Mouse (Mus musculus): ENCODE results near the gene Vmn1r204. TPM values are rescaled to one million over a fixed set of nuclear protein-coding genes. Genes with fewer than 3 reads are reported as not detected.
"Not testable (repeated sequence)": the region's sequence is repeated elsewhere in the genome, so short reads cannot be mapped to it uniquely, and the experiment has no call there.

Gene Vmn1r204
- not detected in 2 replicates for polyA plus RNA-seq (2015; fragmentation: Nextera tagmentation; extraction: Ambion mirVana)

DNA sequence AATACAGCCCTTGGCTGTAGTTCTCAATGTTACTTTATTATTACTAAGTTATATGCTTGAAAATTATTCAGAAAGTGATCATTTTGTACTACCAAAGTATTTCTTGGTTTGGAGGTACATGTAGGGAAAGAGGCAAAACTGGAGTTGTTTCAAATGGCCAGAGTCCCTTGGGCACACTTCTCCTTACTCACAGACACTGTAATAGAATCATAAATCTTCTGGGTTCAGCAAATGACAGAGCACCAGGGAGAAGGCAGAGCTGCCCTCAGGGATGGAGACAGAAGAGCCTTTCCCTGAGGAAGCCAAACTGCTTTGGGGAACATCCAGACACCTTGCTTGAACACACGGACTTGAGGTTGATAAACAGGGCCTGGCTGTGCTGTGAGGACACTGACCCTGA lies at the start of gene Vmn1r204:
Vmn1r204 (plus strand) TSS at position 301 of the 400 bp plus-strand sequence.
- not testable (repeated sequence) for H3K9ac ChIP-seq; ATAC-seq (ENCODE audit: low FRiP score); H3K9me3 ChIP-seq; H3K4me3 ChIP-seq; H3K27ac ChIP-seq; H3K4me1 ChIP-seq (replicated peaks); H3K4me2 ChIP-seq; H3K36me3 ChIP-seq; H3K27me3 ChIP-seq
- 81% methylated on average over 1 of the region's 1 CpGs for WGBS

DNA sequence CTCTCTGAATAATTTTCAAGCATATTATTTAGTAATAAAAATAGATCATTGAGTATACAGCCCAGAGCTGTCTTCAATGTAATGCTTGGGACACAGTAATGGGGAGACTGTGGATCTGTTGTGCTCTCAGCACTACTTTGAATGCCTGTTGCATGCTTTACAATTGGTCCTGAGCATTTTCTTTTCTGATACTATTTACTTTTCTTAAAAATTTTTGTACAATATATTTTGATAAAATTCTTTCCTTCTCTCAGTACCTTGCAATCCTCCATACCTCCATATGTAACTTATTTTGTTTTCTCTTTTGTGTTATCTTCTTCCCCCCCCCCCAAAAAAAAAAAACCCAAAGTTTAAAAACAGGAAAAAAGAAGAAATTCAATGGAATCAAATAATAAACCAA lies 47.7 kb upstream of the Vmn1r204 start, which contains the start of gene Vmn1r202:
Vmn1r202 (minus strand) TSS at position 101 of the 400 bp plus-strand sequence.
- Histone ChIP-seq H3K9ac (no peak within 1 kb of the TSS), H3K27ac (no peak within 1 kb of the TSS), H3K4me3 (no peak within 1 kb of the TSS), H3K36me3 (no peaks in the 10 kb centered on the region), H3K27me3 (no peaks in the 10 kb centered on the region), H3K4me1 (replicated peaks) (no peaks in the 10 kb centered on the region), H3K9me3 (no peaks in the 10 kb centered on the region), H3K4me2 (no peak within 1 kb of the TSS)
- ATAC-seq (ENCODE audit: low FRiP score) = no peak

DNA sequence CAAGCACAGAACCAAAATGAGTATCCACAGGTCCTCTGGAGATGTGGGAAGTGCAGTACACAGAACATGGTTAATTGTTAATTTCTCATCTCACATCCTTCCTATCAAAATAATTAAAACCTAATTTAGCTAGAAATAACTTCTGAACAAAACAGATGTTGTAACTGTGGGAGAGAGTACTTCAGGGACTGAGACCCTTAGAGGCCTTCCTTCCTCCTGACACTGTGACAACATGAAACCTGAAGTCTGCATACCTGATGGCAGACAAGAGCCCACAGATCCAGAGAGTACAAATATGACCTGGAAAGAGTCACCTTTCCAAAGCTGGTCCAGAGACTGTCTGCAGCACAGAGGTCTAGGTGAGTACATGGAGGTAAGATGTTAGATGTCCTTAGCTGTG lies 35.2 kb upstream of the Vmn1r204 start, which contains the start of gene Vmn1r203:
Vmn1r203 (plus strand) TSS at position 301 of the 400 bp plus-strand sequence.
- H3K4me2 ChIP-seq = no peak within 1 kb of the TSS
- ATAC-seq (ENCODE audit: low FRiP score) = no peak
- no peaks in the 10 kb centered on the region for H3K4me1 ChIP-seq (replicated peaks)
- no peaks in the 10 kb centered on the region for H3K9me3 ChIP-seq
- no peaks in the 10 kb centered on the region for H3K27me3 ChIP-seq
- H3K4me3 ChIP-seq = no peak within 1 kb of the TSS
- no peak within 1 kb of the TSS for H3K9ac ChIP-seq
- H3K27ac ChIP-seq = no peak within 1 kb of the TSS
- no peaks in the 10 kb centered on the region for H3K36me3 ChIP-seq

DNA sequence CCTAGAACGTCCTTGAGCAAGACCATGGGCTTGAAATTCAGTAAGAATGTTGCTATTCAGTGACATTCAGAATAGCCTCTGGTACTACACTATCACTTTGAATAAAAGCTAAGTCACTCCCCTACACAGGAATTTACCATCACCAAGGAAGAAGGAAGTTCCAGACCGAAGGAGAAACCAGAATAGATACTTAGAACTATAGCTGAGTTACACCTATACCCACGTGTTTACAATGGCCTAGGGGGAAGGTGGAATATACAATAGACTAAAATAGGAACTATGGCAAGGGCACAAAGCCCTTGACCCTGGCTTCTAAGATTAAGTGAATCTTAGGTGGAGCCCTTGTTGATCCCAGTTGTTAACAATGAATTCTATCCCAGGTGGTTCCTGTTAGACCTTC lies 21.9 kb downstream of the Vmn1r204 start:
- H3K9ac ChIP-seq; H3K9me3 ChIP-seq; H3K4me2 ChIP-seq; H3K36me3 ChIP-seq; H3K4me1 ChIP-seq (replicated peaks); H3K27me3 ChIP-seq; ATAC-seq (ENCODE audit: low FRiP score); H3K4me3 ChIP-seq; H3K27ac ChIP-seq: not testable (repeated sequence)
- WGBS = 84% methylated on average over 3 of the region's 3 CpGs

DNA sequence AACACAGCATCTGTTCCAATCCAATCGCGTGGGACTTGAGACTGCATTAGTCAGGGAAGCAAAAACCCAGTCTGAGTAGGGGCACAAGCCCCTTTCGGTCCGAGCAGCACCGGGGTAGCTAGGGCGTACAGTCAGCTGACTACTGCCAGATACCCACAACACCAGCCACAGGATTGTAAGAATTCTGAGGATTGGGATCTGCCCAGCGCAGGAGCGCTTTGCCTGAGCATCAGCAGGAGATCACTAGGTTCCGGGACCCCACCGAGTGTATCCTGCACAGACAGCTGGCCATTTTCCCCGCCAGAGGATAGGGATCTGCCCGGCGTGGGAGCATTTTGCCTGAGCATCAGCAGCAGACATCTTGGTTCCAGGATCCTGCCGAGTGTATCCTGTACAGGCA lies 30.3 kb downstream of the Vmn1r204 start:
- not testable (repeated sequence) for H3K36me3 ChIP-seq; H3K4me2 ChIP-seq; H3K4me1 ChIP-seq (replicated peaks); H3K27ac ChIP-seq; H3K27me3 ChIP-seq; H3K4me3 ChIP-seq; ATAC-seq (ENCODE audit: low FRiP score); H3K9ac ChIP-seq; H3K9me3 ChIP-seq
- WGBS = 80% methylated on average over 14 of the region's 14 CpGs

DNA sequence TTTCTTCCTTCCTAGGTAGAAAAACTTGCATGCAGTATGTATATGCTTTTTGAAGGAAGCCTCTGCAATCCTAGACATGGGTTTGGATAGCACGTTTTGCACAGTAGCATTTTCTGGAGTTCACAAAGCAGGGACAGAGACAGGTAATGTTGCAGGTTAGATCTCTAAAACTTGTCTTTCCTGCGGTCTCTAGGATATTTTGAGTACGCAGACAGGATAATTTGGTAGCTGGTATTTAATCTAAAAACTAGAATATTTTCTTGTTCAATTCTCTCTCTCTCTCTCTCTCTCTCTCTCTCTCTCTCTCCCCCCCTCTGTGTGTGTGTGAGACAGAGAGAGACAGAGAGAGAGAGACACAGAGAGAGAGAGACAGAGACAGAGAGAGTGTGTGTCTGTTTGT lies 39.9 kb downstream of the Vmn1r204 start, which contains the start of gene Vmn1r205:
Vmn1r205 (minus strand) TSS at position 101 of the 400 bp plus-strand sequence.
- Histone ChIP-seq H3K27ac (no peak within 1 kb of the TSS), H3K9me3 (no peaks in the 10 kb centered on the region), H3K4me3 (no peak within 1 kb of the TSS), H3K4me2 (no peak within 1 kb of the TSS), H3K9ac (no peak within 1 kb of the TSS), H3K27me3 (no peaks in the 10 kb centered on the region), H3K36me3 (no peaks in the 10 kb centered on the region), H3K4me1 (replicated peaks) (no peaks in the 10 kb centered on the region)
- WGBS = 90% methylated on average over 3 of the region's 3 CpGs
- no peak for ATAC-seq (ENCODE audit: low FRiP score)

Other genes starting within 250 kb of the Vmn1r204 start
- gene Vmn1r197, start 228.6 kb upstream of the Vmn1r204 start, polyA plus RNA-seq (2015; fragmentation: Nextera tagmentation; extraction: Ambion mirVana) = not detected in 2 replicates
- gene Vmn1r198, start 202.8 kb upstream of the Vmn1r204 start, polyA plus RNA-seq (2015; fragmentation: Nextera tagmentation; extraction: Ambion mirVana) = not detected in 2 replicates
- not detected in 2 replicates for gene Vmn1r199, start 173.4 kb upstream of the Vmn1r204 start, polyA plus RNA-seq (2015; fragmentation: Nextera tagmentation; extraction: Ambion mirVana)
- gene Vmn1r200, start 162.8 kb upstream of the Vmn1r204 start, polyA plus RNA-seq (2015; fragmentation: Nextera tagmentation; extraction: Ambion mirVana) = not detected in 2 replicates
- not detected in 2 replicates for gene Vmn1r201, start 81.3 kb upstream of the Vmn1r204 start, polyA plus RNA-seq (2015; fragmentation: Nextera tagmentation; extraction: Ambion mirVana)
- not detected in 2 replicates for gene Vmn1r202, start 47.8 kb upstream of the Vmn1r204 start, polyA plus RNA-seq (2015; fragmentation: Nextera tagmentation; extraction: Ambion mirVana)
- not detected in 2 replicates for gene Vmn1r203, start 35.1 kb upstream of the Vmn1r204 start, polyA plus RNA-seq (2015; fragmentation: Nextera tagmentation; extraction: Ambion mirVana)
- not detected in 2 replicates for gene Vmn1r205, start 39.8 kb downstream of the Vmn1r204 start, polyA plus RNA-seq (2015; fragmentation: Nextera tagmentation; extraction: Ambion mirVana)
- not detected in 2 replicates for gene Vmn1r206, start 71.1 kb downstream of the Vmn1r204 start, polyA plus RNA-seq (2015; fragmentation: Nextera tagmentation; extraction: Ambion mirVana)
- 0.04 TPM in 1 of 2 replicates, not detected in the other for gene Vmn1r207-ps, start 176.4 kb downstream of the Vmn1r204 start, polyA plus RNA-seq (2015; fragmentation: Nextera tagmentation; extraction: Ambion mirVana)
- gene Vmn1r208, start 224.2 kb downstream of the Vmn1r204 start, polyA plus RNA-seq (2015; fragmentation: Nextera tagmentation; extraction: Ambion mirVana) = not detected in 2 replicates

All from hindbrain, embryonic 13.5 days (tissue).